Mouse (Mus musculus) embryo, embryonic 9.5 days (tissue): ENCODE data around the gene Vmn2r115.
"Not testable (repeated sequence)": the region's sequence is repeated elsewhere in the genome, so short reads cannot be mapped to it uniquely, and the experiment has no call there.

ENCODE experiments used
- DNase-seq: peaks from one replicate; pipeline ENCODE4 v3.0.0-alpha.2; 2017; ENCODE audit errors: extremely low spot score

Gene Vmn2r115

DNA sequence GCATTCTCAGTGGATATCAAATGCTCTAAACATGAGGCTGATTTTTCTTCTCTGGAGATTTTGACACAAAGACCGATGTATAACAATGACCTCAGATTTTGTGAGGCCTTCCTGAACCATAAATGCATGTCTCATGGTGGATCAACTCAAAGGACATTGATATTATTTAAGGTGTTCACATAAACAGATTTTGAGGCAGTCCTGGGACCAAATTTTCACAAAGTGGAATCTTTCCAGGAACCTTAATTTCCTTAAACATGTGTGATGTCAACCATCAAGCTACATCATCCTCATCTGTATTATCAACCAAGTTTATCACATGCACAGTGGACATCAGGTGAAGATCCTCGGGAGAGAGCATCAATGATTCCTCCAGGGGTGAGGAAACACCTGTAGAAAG, at the start of gene Vmn2r115:
Vmn2r115 (plus strand) TSS at position 301 of the 400 bp plus-strand sequence.
- DNase-seq = not testable (repeated sequence)

DNA sequence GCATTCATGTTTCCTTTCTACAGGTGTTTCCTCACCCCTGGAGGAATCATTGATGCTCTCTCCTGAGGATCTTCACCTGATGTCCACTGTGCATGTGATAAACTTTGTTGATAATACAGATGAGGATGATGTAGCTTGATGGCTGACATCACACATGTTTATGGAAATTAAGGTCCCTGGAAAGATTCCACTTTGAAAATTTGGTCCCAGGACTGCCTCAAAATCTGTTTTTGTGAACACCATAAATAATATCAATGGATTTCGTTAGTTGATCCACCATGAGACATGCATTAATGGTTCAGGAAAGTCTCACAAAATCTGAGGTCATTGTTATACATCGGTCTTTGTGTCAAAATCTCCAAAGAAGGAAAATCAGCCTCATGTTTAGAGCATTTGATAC, 31.1 kb upstream of the Vmn2r115 start, which contains the start of gene Vmn2r114:
Vmn2r114 (minus strand) TSS at position 101 of the 400 bp plus-strand sequence.
- not testable (repeated sequence) for DNase-seq

DNA sequence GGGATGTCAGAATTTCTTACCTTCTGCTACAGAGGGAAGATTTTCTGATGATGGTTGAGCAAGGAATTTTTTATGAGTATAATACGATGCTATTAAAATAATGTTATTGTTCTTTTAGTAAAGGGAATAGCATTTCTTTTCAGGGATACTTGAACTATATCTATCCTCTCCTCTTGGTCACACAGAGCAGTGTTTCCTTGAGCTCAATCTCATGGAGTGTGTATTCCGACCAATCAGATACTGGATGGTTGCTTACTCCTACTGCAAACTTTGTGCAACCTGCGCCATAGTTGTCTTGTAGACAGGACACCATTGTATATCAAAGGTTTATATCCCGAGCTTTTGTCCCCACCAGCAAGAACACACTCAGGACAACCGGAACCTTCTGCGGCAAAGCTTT, 12.9 kb upstream of the Vmn2r115 start:
- DNase-seq = no peak

DNA sequence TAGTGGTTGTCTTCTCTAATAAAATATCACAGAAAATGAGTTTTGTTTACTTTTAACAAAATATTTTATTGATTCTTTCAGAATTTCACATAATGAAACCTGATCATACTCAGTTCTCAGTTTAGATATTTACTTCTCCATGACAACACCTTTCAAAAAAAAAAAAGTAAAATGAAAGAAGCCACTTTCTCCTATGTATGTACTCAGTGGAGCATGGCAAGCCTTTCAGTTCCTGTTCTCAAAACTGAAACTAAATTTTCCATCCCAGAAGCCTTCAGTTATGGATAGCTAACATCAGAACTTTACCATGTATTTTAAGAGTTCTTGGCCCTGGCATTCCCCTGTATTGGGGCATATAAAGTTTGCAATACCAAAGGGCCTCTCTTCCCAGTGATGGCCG, 8.1 kb downstream of the Vmn2r115 start:
- no peak for DNase-seq

DNA sequence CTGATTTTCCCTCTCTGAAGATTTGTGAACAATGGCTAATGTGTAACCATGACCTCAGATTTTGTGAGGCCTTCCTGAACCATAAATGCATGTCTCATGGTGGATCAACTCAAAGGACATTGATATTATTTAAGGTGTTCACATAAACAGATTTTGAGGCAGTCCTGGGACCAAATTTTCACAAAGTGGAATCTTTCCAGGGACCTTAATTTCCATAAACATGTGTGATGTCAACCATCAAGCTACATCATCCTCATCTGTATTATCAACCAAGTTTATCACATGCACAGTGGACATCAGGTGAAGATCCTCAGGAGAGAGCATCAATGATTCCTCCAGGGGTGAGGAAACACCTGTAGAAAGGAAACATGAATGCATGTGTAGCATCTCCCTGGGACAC, 40.8 kb downstream of the Vmn2r115 start, which contains the start of gene Vmn2r116:
Vmn2r116 (plus strand) TSS at position 301 of the 400 bp plus-strand sequence.
- not testable (repeated sequence) for DNase-seq
